Mouse (Mus musculus): ENCODE data around the gene Tmem145. TPM values are rescaled to one million over a fixed set of nuclear protein-coding genes. Genes with fewer than 3 reads are reported as not detected.

Tmem145 gene
- total RNA-seq, 2 experiments from 2014 or later: not detected

DNA sequence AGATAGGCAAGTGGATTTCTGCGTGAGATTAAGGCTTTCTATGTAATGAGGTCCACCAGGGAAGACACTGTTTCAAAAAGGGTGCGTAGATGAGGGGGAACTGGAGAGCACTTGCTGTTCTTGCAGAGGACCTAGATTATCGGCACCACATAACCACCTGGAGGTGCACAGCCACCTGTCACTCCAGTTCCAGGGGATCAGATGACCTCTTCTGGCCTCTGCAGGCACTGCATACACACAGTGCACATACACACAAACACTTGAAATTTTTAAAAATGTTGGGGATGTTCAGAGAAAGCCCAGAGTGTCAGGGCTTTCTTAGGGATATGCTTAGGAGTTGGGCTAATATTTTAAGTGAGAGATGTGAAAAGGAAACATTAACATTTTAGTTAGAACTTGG lies 16.0 kb upstream of the Tmem145 start:
- DNase-seq: no peak
- intact Hi-C loops (cut with DNase I): no loop called here

DNA sequence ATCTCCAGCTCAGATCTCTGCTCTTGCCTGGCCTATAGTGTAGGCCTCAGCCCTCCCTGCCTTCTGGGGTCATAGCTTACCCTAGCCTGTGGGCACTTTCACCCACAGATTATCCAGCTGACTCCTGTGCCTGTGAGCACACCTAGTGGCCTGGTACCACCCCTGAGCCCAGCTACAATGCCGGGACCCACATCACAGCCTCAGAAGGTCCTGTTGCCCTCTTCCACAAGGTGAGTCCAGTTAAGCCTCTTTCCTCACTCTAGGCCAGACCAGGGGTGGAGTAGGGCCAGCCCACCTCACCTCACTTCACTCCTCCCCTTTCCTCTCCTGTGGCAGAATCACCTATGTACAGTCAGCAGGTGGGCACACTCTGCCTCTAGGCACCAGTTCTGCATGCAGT lies 15.4 kb upstream of the Tmem145 start:
- intact Hi-C loops (cut with DNase I): no loop called here
- DNase-seq: no peak

DNA sequence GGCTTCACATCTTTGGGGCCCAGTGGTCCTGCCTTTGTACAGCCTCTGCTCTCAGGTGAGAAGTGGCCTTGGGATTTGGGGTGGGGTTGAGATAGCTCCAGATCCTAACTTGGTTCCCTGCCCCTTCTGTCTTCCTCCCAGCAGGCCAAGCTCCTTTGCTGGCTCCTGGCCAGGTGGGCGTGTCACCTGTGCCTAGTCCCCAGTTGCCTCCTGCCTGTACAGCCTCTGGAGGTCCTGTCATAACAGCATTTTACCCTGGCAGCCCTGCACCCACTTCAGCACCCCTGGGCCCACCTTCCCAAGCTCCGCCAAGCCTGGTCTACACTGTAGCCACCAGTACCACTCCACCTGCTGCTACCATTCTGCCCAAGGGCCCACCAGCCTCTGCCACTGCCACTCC lies 15.0 kb upstream of the Tmem145 start:
- peak; percentile 46 to 54 for DNase-seq
- intact Hi-C loops (cut with DNase I): no loop called here

DNA sequence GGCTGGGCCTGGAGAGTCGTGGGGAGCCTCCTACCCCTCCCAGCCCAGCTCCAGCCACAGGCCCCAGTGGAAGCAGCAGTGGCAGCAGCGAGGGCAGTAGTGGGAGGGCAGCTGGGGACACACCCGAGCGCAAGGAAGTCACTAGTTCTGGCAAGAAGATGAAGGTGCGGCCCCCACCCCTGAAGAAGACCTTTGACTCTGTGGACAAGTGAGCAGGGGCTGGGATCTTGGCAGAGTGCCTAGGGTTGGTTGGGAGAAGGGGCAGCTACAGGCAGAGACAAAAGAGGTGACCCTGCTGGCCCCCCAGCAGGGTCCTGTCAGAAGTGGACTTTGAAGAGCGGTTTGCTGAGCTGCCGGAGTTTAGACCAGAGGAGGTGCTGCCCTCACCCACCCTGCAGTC lies 13.8 kb upstream of the Tmem145 start:
- intact Hi-C loops (cut with DNase I): no loop called here
- DNase-seq: no peak

DNA sequence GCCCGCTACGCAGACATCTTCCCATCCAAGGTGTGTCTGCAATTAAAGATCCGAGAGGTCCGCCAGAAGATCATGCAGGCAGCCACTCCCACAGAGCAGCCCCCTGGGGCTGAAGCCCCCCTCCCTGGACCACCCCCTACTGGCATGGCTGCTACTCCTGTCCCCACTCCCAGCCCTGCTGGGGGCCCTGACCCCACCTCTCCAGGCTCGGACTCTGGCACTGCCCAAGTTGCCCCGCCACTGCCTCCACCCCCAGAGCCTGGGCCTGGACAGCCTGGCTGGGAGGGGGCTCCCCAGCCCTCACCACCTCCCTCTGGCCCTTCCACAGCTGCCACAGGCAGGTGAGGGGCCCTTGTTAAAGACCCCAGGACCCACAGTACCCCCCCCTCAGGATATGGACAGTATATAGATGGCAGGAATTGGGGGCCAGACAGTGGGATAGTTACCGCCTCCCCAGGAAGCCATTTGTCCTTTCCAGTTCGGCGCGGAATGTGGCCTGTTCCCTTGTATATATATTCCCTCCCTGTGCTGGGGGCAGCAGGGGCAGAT lies 12.6 kb upstream of the Tmem145 start:
- no peak for DNase-seq
- intact Hi-C loops (cut with DNase I): no loop called here

DNA sequence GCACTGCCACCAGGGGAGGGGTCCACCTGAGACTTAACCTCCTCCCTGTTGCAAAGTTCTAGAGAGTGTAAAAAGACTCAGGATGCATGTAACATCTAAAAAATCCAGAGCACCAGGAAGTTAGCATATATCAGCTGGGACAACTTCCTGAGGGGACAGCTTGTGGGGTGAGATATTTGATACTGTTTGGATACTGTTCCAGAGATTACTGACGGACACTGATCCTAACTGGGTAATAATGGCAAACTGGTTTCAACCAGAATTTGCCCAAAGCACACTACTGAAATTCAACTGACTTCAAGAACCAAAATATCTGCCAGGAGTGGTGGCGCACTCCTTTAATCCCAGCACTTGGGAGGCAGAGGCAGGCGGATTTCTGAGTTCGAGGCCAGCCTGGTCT lies 11.4 kb upstream of the Tmem145 start:
- DNase-seq: no peak
- intact Hi-C loops (cut with DNase I): no loop called here

DNA sequence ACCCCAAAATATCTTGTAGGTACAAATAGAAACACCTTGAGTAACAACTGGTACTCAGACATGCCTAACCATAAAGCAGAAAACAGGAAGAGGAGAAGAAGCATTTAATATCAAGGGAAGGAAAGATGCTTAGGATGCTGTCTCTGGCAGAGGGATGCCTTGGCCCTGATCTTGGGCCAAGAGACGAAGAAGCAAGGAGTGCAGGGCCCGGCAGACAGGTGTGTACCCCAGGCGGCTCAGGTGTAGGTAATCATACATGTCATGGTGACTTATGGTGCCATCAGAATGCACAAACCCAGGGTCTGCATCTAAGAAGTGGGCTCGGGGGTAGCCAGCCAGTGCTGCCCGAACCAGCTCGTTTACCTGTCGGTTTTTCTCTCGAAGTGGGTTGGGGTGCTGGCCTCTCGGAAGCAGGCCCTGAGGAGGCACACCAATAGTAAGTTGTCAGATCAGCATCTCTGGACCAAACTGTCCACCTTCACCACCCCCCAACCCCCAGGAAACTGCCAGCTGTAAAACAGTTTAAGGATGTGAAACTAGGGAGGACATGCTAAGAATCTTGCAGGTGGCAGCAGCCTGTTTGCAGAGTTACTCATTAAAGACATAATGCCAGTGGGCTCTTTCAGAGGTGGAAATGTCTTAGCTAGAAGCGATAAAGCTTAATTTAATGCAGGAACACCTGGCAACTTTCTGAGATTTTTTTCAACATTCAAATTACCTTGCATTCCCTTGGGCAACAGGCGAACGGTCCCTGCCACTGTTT lies 10.8 kb upstream of the Tmem145 start:
- intact Hi-C loops (cut with DNase I): no loop called here
- DNase-seq: no peak

DNA sequence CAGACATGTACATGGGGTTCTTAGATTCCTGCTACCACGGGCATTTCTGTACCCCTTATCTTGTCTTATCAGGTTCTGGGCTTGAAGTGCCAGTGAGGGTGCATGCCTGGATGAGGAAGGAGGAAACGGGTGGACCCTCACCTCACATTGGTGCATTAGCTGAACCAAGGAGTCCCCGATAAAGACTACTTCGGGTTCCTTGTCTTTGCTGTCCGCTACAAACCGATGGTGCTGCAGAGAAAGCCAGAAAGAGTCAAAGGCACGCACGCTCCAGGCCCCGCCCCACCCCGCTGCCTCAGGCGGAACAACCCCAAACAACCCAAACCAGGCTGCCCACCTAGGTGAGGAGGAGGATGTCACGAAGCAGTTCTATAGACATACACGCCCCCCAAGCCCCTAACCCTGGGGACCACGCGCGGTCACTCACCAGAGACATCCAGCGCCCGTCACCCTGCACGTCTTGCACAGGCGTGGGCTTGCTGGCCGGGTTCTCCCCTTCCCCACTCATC lies 8.9 kb upstream of the Tmem145 start:
- peak; percentile 34 to 40 for DNase-seq
- intact Hi-C loops (cut with DNase I): loop anchor here (2.0 kb wide), 1 partner anchor 14 kb away; no protein-coding TSS in a partner anchor

DNA sequence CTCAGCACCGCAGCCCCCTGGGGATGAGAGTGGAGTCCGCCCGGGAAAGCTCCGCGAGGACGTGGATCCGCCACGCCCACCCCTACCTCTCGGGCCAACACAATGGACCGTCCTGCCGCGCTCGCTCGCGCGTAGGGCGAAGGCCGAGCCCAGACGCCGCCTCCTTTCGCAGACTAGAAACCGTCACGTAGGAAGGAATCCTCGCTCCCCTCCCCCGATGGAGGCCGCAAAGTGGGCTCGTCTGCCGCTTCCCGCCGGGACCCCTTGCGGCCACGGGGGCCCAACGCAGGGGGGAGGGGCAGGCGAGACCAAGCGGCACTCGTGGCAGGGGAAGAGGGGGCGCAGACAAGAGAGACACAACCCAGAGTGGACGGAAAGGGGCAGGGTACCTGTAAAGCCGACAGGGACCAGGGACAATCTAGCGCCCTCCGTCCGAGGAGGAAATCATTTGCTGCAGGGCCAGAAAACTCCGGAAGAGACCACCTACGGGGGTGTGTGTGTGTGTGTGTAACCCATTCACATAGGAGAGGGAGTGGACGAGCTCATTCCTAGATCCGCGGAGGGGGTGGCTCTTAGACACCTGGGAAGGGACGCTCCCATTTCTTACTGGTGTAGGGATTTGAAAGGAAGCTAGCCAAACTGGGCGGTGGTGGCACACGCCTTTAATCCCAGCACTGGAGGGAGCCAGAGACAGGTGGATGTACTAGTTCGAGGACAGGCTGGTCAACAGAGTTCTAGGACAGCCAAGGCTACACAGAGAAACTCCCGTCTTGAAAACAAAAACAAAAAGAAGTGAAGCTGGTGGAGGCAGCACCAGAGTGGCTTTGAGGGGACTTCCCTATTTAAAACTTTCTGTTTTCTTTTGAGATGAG lies 8.2 kb upstream of the Tmem145 start, which contains the start of gene Pafah1b3:
TSS of gene Pafah1b3 (minus strand) at position 533 of the 872 bp plus-strand sequence.
- DNase-seq: peak; percentile 80 to 82
- intact Hi-C loops (cut with DNase I): loop anchor here (2.0 kb wide), 1 partner anchor 15 kb away; no protein-coding TSS in a partner anchor

DNA sequence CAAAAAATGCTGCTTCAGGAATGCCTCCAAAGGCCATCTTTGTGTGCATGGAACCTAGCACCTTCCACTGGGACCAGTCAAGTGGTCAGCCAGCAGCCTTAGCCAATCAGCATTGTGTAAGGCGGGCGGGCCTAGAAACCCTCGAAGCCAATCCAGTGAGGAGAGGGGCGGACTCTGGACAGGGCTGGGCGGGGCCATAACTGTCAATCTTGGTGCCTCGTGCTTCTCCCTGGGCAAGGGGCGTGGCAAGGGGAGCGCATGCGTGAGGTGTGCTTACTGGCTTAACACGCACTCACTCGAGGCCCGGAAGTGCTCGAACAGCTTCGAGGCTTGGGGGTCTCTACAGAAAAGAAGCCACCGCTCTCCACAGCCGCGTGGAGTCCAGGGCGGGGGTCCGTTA lies 4.8 kb upstream of the Tmem145 start, which contains the start of gene Prr19:
TSS of gene Prr19 (plus strand) at position 349 of the 400 bp plus-strand sequence.
- DNase-seq: no peak
- intact Hi-C loops (cut with DNase I): no loop called here

DNA sequence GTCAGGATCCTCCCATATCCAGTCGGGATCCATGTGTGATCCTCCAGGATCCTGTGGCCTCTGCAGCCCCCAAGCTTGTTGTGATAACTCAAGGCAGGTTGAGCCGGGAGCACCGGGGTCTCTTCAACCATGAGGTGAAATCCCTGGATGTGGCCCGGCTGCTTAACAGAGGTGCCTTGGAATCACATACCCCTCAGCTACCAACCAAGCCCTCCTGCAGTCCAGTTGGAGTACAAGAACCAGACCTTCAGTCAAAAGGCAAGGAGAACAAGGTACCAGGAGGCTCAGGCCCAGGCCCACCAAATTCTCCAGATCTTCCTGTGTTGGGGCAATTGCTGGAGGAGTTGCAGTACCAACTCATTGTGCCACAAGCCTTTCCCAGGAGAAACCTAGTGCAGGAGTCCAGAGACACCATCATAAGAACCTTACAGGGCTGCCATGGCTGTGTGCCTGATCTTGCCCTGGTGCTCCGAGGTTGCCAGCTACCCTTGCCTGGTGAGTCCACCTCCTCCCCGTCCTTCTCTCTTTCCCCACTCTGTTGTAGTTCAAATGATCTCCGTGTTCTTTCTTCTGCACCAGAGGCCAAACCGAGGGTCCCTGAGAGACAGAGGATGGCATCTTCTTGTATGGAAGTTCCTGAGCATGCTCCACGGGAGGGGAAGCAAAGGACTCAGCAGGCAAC lies 2.8 kb upstream of the Tmem145 start:
- intact Hi-C loops (cut with DNase I): no loop called here
- DNase-seq: no peak

DNA sequence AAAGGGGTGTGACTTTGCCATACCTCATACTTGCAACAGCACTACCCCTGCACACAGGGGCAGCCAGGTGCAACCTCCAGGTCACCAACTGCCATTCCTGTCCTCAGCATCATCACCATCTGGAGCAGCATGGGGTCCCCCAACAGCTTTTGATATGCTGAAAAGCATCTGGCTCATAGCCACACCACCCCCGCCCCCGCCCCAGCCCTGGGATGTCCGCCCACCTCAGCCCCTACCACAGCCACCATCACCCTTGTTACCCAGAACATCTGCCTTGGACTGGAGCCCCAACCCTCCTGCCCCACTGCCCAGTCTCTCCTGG lies 2.3 kb upstream of the Tmem145 start:
- intact Hi-C loops (cut with DNase I): no loop called here
- DNase-seq: no peak

DNA sequence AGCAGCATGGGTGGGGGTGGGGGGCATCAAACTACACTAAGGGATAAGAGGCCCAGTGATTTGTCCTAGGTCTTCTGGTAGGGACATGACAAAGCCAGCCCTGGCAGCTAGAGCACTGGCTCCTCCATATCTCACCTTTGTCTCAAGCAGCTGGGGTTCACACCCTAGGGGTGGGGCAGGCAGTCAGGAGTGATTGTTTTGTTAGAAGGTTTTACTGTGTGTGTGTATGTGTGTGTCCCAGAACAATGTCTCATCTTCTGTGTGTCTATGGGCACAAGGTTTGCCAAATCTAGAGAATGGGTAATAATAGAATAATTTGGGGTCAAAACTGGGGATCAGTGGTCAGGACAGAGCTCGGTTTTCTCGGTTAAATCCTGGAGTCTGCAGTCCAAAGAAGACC lies 425 bp upstream of the Tmem145 start:
- intact Hi-C loops (cut with DNase I): no loop called here
- no peak for DNase-seq

DNA sequence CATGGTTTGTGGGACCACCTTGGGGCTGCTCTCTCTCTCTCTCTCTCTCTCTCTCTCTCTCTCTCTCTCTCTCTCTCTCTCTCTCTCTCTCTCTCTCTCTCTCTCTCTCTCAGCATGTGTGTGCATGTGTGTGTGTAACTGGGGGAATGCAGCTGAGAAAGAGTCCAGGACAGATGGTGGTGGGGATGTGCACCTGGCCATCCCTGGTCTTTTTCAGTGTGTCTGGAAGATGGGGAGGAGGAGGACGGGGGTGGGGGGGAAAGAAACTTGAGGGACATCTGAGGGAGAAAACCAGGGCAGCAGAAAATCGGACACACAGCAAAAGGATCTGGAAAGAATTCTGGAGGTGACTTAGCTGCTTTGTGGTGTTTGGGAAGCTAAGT lies 699 bp downstream of the Tmem145 start:
- intact Hi-C loops (cut with DNase I): no loop called here
- no peak for DNase-seq

DNA sequence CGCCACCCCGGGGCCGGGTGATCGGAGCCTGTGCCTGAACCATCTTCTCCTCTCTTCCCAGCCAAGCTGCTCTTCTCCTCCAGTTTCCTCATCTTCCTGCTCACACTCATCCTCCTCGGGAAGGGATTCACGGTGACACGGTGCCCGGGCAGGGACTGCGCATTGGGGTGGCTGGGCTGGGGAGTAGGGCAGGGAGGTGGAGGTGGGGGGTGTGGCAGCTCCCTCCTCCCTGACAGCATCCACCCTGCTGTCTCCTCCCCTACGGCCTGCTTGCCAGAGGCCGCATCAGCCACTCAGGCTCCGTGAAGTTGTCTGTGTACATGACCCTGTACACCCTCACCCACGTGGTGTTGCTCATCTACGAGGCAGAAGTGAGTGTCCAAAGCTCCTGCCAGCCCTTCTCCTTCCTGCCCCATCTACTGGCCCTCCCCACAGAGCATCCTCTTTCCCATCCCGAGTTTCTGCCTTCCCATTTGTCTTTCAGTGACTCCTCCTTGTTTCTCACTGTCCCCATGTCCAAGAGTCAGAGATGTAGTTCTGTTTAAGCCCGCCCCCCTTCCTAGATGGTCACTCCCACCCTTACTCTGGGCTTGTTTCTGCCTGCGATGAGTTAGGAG lies 2.9 kb downstream of the Tmem145 start:
- DNase-seq: no peak
- intact Hi-C loops (cut with DNase I): no loop called here

DNA sequence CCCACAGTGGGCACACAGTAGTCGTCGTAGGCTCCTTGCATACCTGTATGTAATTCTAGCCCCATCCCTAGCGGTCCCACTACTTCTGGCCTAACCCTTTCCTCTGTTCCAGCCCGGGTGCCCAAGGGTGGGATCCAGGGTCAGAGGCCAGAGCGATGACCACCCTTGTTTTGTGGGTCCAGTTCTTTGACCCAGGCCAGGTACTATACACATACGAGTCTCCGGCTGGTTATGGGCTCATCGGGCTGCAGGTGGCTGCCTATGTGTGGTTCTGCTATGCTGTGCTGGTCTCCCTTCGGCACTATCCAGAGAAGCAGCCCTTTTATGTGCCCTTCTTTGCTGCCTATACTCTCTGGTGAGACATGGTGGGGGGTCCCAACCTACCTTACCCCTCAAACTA lies 3.5 kb downstream of the Tmem145 start:
- intact Hi-C loops (cut with DNase I): no loop called here
- no peak for DNase-seq

DNA sequence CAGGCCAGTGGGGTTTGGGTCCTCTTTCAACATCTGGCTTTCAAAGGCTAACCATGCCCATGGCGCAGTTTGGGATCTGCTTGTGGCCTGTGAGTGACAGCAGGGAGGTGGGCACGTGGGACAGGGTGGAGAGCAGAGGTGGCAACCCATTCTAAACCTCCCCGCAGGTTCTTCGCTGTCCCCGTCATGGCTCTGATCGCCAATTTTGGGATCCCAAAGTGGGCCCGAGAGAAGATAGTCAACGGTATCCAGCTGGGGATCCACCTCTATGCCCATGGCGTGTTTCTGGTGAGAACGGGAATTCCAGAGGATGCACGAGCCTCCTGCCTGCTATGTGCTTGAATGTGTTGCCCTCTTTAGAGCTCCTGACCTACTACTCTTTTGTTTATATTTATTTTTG lies 5.3 kb downstream of the Tmem145 start:
- intact Hi-C loops (cut with DNase I): no loop called here
- no peak for DNase-seq

DNA sequence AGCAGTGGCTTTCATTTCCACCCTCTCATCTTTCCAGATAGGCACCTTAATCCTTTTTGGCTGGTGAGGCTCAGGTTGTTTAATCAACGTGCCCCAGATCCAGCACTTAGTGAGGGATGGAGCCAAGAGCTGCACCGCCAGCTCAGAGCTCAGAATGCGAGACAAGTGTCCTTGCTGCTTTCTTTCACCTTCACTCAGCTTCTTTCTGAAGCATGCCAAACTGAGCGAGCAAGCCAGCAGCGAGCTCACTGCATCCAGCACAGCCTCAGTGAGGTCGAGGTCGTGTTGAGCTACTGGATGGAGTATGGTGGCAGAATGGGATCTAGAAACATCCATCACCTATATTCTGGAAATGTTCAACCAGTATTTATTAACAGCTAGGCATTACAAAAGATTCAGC lies 7.4 kb downstream of the Tmem145 start:
- DNase-seq: no peak
- intact Hi-C loops (cut with DNase I): no loop called here

DNA sequence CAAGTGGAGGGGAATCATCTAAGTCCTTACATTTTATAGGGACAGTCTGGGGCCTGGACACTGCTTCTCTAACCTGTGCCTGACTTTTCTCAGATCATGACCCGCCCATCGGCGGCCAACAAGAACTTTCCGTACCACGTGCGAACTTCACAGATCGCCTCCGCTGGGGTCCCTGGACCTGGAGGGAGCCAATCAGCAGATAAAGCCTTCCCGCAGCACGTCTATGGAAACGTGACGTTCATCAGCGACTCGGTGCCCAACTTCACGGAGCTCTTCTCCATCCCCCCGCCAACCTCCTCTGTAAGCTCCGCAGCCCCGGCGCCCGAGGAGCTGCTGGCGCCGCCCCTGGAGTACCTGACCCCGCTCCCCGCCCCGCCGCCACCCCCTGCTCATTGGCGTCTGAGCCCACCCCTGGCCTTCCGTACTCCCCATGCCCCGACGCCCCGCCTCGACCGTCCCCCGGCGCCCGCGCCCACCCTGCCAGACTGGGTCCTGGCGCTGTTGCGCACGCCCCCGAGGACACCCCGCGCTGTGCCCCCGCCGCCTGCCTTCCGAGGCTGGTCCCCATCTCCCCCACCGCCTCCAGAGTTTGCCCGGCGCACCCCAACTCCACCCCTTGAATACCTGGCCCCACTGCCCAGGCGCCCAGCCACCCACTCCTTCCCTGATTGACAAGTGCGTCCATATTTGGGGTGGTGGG lies 8.8 kb downstream of the Tmem145 start:
- intact Hi-C loops (cut with DNase I): loop anchor here (5.0 kb wide), 1 partner anchor 237 kb away; no protein-coding TSS in a partner anchor
- no peak for DNase-seq
